ENCODE assay signal across 14 mouse cellular contexts in the genomic region with DNA sequence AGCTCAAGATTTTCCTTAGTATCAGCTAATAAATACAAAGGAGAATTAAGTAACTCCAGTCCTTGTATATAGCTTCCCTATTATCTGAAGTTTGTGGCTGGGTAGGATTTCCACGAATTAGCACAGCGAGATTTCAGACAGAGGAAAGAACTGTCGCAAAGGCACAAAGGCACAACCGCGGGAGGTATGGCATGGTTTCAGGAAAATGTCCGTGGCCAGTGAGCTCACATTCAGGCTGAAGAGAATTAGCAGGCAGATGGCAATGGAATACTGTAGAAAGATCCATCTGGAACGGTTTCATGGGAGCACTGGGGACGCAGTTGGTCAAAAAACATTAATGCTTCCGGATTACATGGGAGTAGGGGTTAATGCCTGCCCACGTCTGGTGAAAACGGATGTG.
DNase-seq lines count a peak whose midpoint lies in the region; ATAC-seq lines count a peak whose summit lies in the region.
"Had no signal": no experiment of that assay in that cellular context is flagged by ENCODE, and none has a peak within 500 bp of the region (broad histone marks: within the 10 kb centered on the region; RNA-seq: fewer than 3 reads in every experiment).

No protein-coding gene starts in this region.

- 28% methylated on average over 11 of the region's 11 CpGs for WGBS in midbrain, embryonic 14.5 days
- 62% methylated on average over 11 of the region's 11 CpGs for WGBS in midbrain, embryonic 10.5 days

- no peak for ATAC-seq in midbrain, embryonic 14.5 days (ENCODE audit: low FRiP score, low TSS enrichment)
- no peak for ATAC-seq in erythroid progenitor cell, adult 5-6 weeks (replicated peaks; ENCODE audit: low FRiP score, poor library complexity, severe bottlenecking)

- peak; percentile 22 for DNase-seq in gastrocnemius, adult 18-20 months (ENCODE audit: low spot score)
- no peak for DNase-seq in gastrocnemius, postnatal 14 days
- peak; percentile 65 for DNase-seq in midbrain, embryonic 14.5 days
- no peak for DNase-seq in midbrain, embryonic 10.5 days (ENCODE audit: low spot score)
- DNase-seq in cerebellum, adult 11 months: peak; percentile 91
- peak; percentile 11 for DNase-seq in fibroblast of lung, adult 2 months (ENCODE audit: low read depth)
- no peak for DNase-seq in thymus, postnatal 25 days
- DNase-seq: adrenal gland, adult 2 months; heart, adult 18-20 months; heart, postnatal 36 days; kidney, adult 8-10 months had no signal

- H3K27me3 ChIP-seq in midbrain, embryonic 14.5 days (ENCODE audit: control insufficient read depth, insufficient read depth, low read length): no peaks in the 10 kb centered on the region
- H3K27me3 ChIP-seq in midbrain, embryonic 10.5 days (ENCODE audit: low read depth, poor library complexity, severe bottlenecking): no peaks in the 10 kb centered on the region
- H3K27me3 ChIP-seq: liver, embryonic 15.5 days had no signal

- no peaks in the 10 kb centered on the region for H3K36me3 ChIP-seq in midbrain, embryonic 14.5 days (ENCODE audit: control insufficient read depth, insufficient read depth, low read length)
- H3K36me3 ChIP-seq in midbrain, embryonic 10.5 days: no peaks in the 10 kb centered on the region
- H3K36me3 ChIP-seq: limb, embryonic 10.5 days; liver, embryonic 15.5 days had no signal

- intact Hi-C loops in gastrocnemius, postnatal 14 days (cut with DNase I; ENCODE audit: low total_unique reads): loop anchor here (10.0 kb wide), 2 partner anchors 113 to 197 kb away; no protein-coding TSS in a partner anchor

- no peak overlapping the region for H3K4me3 ChIP-seq in midbrain, embryonic 14.5 days (replicated peaks; ENCODE audit: low read depth, low read length)
- H3K4me3 ChIP-seq in midbrain, embryonic 10.5 days: no peak overlapping the region
- H3K4me3 ChIP-seq: limb, embryonic 10.5 days; liver, embryonic 15.5 days had no signal

- no peaks in the 10 kb centered on the region for H3K9me3 ChIP-seq in midbrain, embryonic 14.5 days (ENCODE audit: control insufficient read depth, low read length)
- no peaks in the 10 kb centered on the region for H3K9me3 ChIP-seq in midbrain, embryonic 10.5 days (replicated peaks)
- H3K9me3 ChIP-seq: limb, embryonic 10.5 days; liver, embryonic 15.5 days had no signal

- no peak overlapping the region for H3K4me2 ChIP-seq in midbrain, embryonic 14.5 days (ENCODE audit: low read length)
- H3K4me2 ChIP-seq: liver, embryonic 15.5 days had no signal

- H3K4me1 ChIP-seq in midbrain, embryonic 14.5 days (ENCODE audit: control insufficient read depth, insufficient read depth, low read length): peaks cover 12% of the 10 kb centered on the region
- peaks cover 12% of the 10 kb centered on the region for H3K4me1 ChIP-seq in midbrain, embryonic 10.5 days
- H3K4me1 ChIP-seq: liver, embryonic 15.5 days had no signal

- no peak overlapping the region for H3K9ac ChIP-seq in midbrain, embryonic 14.5 days (replicated peaks; ENCODE audit: low read length)
- H3K9ac ChIP-seq: liver, embryonic 15.5 days had no signal

- no peak overlapping the region for H3K27ac ChIP-seq in midbrain, embryonic 14.5 days (replicated peaks; ENCODE audit: low read depth, low read length)
- no peak overlapping the region for H3K27ac ChIP-seq in midbrain, embryonic 10.5 days (replicated peaks)
- H3K27ac ChIP-seq: limb, embryonic 10.5 days; liver, embryonic 15.5 days had no signal

Comparison
In these comparisons a context has a peak if more than half of its experiments do, and no peak if none do; other contexts are left out.
1. DNase-seq: peak in gastrocnemius, adult 18-20 months (single experiment), midbrain, embryonic 14.5 days (single experiment), cerebellum, adult 11 months (single experiment) and fibroblast of lung, adult 2 months (single experiment); none in gastrocnemius, postnatal 14 days (single experiment), midbrain, embryonic 10.5 days (single experiment) and thymus, postnatal 25 days (single experiment).